Mouse (Mus musculus): Measurements from ENCODE around the gene Arl2bp.

GRCm38 (mm10) chr8:94704669-94704984, 38.2 kb downstream of the Arl2bp start:
- no peak for TF ChIP-seq CTCF (IDR thresholded peaks at IDR 0.05; ENCODE audit: extremely low read depth, insufficient read length, insufficient replicate concordance, low read depth, low read length)
- TF ChIP-seq POLR2A (IDR thresholded peaks at IDR 0.05; ENCODE audit: low read depth, low read length): no peak
